Mouse (Mus musculus): Measurements from ENCODE around the gene Psd.

The Psd gene

GRCm38 (mm10) chr19:46318586-46319378 lies 8.2 kb downstream of the Psd start:
- peak; percentile 74 for DNase-seq

- peak; percentile 49 for DNase-seq
Measured at GRCm38 (mm10) chr19:46318031-46318471, 8.9 kb downstream of the Psd start.

- peak; percentile 45 for DNase-seq
Measured at GRCm38 (mm10) chr19:46317546-46317885, 9.4 kb downstream of the Psd start.

- DNase-seq, result no peak
Measured at GRCm38 (mm10) chr19:46316846-46317545, 10.0 kb downstream of the Psd start.

GRCm38 (mm10) chr19:46315752-46316610 lies 11.0 kb downstream of the Psd start:
- DNase-seq, result no peak

- DNase-seq, result no peak
Measured at GRCm38 (mm10) chr19:46314872-46315742, 11.8 kb downstream of the Psd start.

GRCm38 (mm10) chr19:46314151-46314601 lies 12.8 kb downstream of the Psd start:
- DNase-seq, result no peak

GRCm38 (mm10) chr19:46313591-46313990 lies 13.4 kb downstream of the Psd start:
- no peak for DNase-seq

GRCm38 (mm10) chr19:46313116-46313515 lies 13.8 kb downstream of the Psd start:
- no peak for DNase-seq

- DNase-seq, result no peak
Measured at GRCm38 (mm10) chr19:46312566-46312965, 14.4 kb downstream of the Psd start.

- DNase-seq, result no peak
Measured at GRCm38 (mm10) chr19:46311341-46311740, 15.6 kb downstream of the Psd start.

- no peak for DNase-seq
Measured at GRCm38 (mm10) chr19:46310312-46310865, 16.6 kb downstream of the Psd start.

- DNase-seq, result no peak
Measured at GRCm38 (mm10) chr19:46309651-46310305, 17.2 kb downstream of the Psd start.

GRCm38 (mm10) chr19:46308706-46309435 lies 18.1 kb downstream of the Psd start:
- peak; percentile 94 for DNase-seq

GRCm38 (mm10) chr19:46308303-46308702 lies 18.7 kb downstream of the Psd start:
- no peak for DNase-seq

GRCm38 (mm10) chr19:46307781-46308180 lies 19.2 kb downstream of the Psd start:
- no peak for DNase-seq

- DNase-seq, result no peak
Measured at GRCm38 (mm10) chr19:46306751-46307289, 20.1 kb downstream of the Psd start.

GRCm38 (mm10) chr19:46306268-46306610 lies 20.7 kb downstream of the Psd start:
- DNase-seq, result no peak

- peak; percentile 89 for DNase-seq
Measured at GRCm38 (mm10) chr19:46305432-46306267, 21.3 kb downstream of the Psd start.

Measured in retina, postnatal 1 day (tissue).